Mouse (Mus musculus) heart, postnatal 0 days (tissue): ENCODE measurements around the gene Tpk1. TPM values are rescaled to one million over a fixed set of nuclear protein-coding genes. Genes with fewer than 3 reads are reported as not detected.

Experiments
- ATAC-seq: fragments of 200-750 bp; cut with Nextera tagmentation; 2 replicates; pipeline ENCODE4 v1.8.0; 2017; ENCODE audit warnings: low read depth, moderate number of reproducible peaks, moderate library complexity; ENCODE audit not compliant: insufficient read depth
- DNase-seq: peaks from one replicate; pipeline ENCODE4 v3.0.0-alpha.2; 2016; ENCODE audit warnings: low spot score
- H3K27ac ChIP-seq: fragments of 300-500 bp; sonication (generic); 2 replicates; pipeline ENCODE4 v1.5.1; 2014; ENCODE audit warnings: low read depth, mild to moderate bottlenecking
- H3K27me3 ChIP-seq: fragments of 300-500 bp; sonication (generic); 2 replicates; pipeline ENCODE4 v1.6.1; 2014; ENCODE audit warnings: low read length, mixed read lengths; ENCODE audit not compliant: control insufficient read depth, insufficient read depth
- H3K36me3 ChIP-seq: fragments of 300-500 bp; sonication (generic); replicated peaks from 2 replicates; pipeline ENCODE4 v1.6.1; 2014; ENCODE audit warnings: low read length, mixed read lengths; ENCODE audit not compliant: control insufficient read depth, insufficient read depth
- H3K4me1 ChIP-seq: fragments of 300-500 bp; sonication (generic); 2 replicates; pipeline ENCODE4 v1.6.1; 2014; ENCODE audit warnings: antibody characterized with exemption; ENCODE audit not compliant: control insufficient read depth, insufficient read depth
- H3K4me2 ChIP-seq: fragments of 300-500 bp; sonication (generic); 2 replicates; pipeline ENCODE4 v1.6.1; 2014; ENCODE audit warnings: low read depth, mild to moderate bottlenecking, low read length, moderate library complexity
- H3K4me3 ChIP-seq: fragments of 300-500 bp; sonication (generic); 2 replicates; pipeline ENCODE4 v1.5.1; 2014; ENCODE audit warnings: low read depth, low read length
- H3K9ac ChIP-seq: fragments of 300-500 bp; sonication (generic); replicated peaks from 2 replicates; pipeline ENCODE4 v1.6.1; 2014; ENCODE audit warnings: low read depth, low read length, mixed read lengths
- H3K9me3 ChIP-seq: fragments of 300-500 bp; sonication (generic); replicated peaks from 2 replicates; pipeline ENCODE4 v1.6.1; 2016; ENCODE audit warnings: low read length; ENCODE audit not compliant: control insufficient read depth
- CTCF ChIP-seq: IDR thresholded peaks from 2 replicates; pipeline ENCODE4 v1.5.1; 2016; ENCODE audit warnings: antibody characterized with exemption, control low read depth, low read depth
- EP300 ChIP-seq: IDR thresholded peaks from 2 replicates; pipeline ENCODE4 v1.6.1; 2016; ENCODE audit warnings: antibody characterized with exemption, low read depth
- WGBS: fragments of 180-500 bp; shearing (Covaris S2); extraction: QIAGEN DNeasy Blood & Tissue Kit; methylation state at CpG from one replicate; pipeline ENCODE4 v1.1.7; 2014; 5-methylcytosine and 5-hydroxymethylcytosine counted together
- polyA plus RNA-seq: library from polyadenylated mRNA; unstranded; fragments of >200 nt; fragmentation: Nextera tagmentation; extraction: Ambion mirVana; gene quantifications from 2 replicates; pipeline ENCODE4 v1.2.1, GENCODE M21; 2015
- total RNA-seq: library from RNA; depleted of rRNA; stranded (reverse); fragments of >200 nt; gene quantifications from 2 replicates; pipeline ENCODE4 v1.2.3, GENCODE M21; 2014; ENCODE audit warnings: low replicate concordance

Tpk1 gene
- total and polyA plus RNA-seq, 2 experiments from 2014 or later, result 2.8 to 6.3 TPM

- no peaks in the 10 kb centered on the region for H3K9me3 ChIP-seq
- TF ChIP-seq CTCF (no peak), EP300 (no peak)
- H3K4me2 ChIP-seq, result no peak overlapping the region
- no peak for ATAC-seq
- H3K4me1 ChIP-seq, result no peaks in the 10 kb centered on the region
- H3K9ac ChIP-seq, result no peak overlapping the region
- no peaks in the 10 kb centered on the region for H3K36me3 ChIP-seq
- WGBS, result 86% methylated on average over 1 of the region's 1 CpGs
- no peak overlapping the region for H3K4me3 ChIP-seq
- no peak for DNase-seq
- H3K27me3 ChIP-seq, result no peaks in the 10 kb centered on the region
- no peak overlapping the region for H3K27ac ChIP-seq
Measured at GRCm38 (mm10) chr6:43471556-43471955, 194.5 kb downstream of the Tpk1 start.

- no peak for TF ChIP-seq CTCF
- TF ChIP-seq EP300, result no peak
- H3K36me3 ChIP-seq, result no peaks in the 10 kb centered on the region
Measured at GRCm38 (mm10) chr6:43468821-43469594, 197.1 kb downstream of the Tpk1 start.

GRCm38 (mm10) chr6:43462849-43463369, 203.2 kb downstream of the Tpk1 start:
- no peak for ATAC-seq
- TF ChIP-seq CTCF (no peak), EP300 (no peak)
- Histone ChIP-seq H3K4me3 (no peak overlapping the region), H3K9me3 (no peaks in the 10 kb centered on the region), H3K4me2 (no peak overlapping the region), H3K9ac (no peak overlapping the region), H3K36me3 (no peaks in the 10 kb centered on the region), H3K27ac (no peak overlapping the region), H3K27me3 (no peaks in the 10 kb centered on the region), H3K4me1 (no peaks in the 10 kb centered on the region)
- DNase-seq, result no peak
- WGBS, result 73% methylated on average over 2 of the region's 2 CpGs

More at GRCm38 (mm10) chr6:43468821-43469594, 197.1 kb downstream of the Tpk1 start:
- H3K9ac ChIP-seq, result no peak overlapping the region
- no peaks in the 10 kb centered on the region for H3K9me3 ChIP-seq
- no peak overlapping the region for H3K27ac ChIP-seq
- H3K27me3 ChIP-seq, result no peaks in the 10 kb centered on the region
- ATAC-seq (no peak), DNase-seq (no peak)
- WGBS, result 82% methylated on average over 10 of the region's 10 CpGs
- no peaks in the 10 kb centered on the region for H3K4me1 ChIP-seq
- H3K4me3 ChIP-seq, result no peak overlapping the region
- H3K4me2 ChIP-seq, result no peak overlapping the region

- no peak overlapping the region for H3K9ac ChIP-seq
- no peak overlapping the region for H3K27ac ChIP-seq
- TF ChIP-seq EP300 (no peak), CTCF (no peak)
- no peaks in the 10 kb centered on the region for H3K27me3 ChIP-seq
- WGBS, result 78% methylated on average over 2 of the region's 2 CpGs
- DNase-seq (no peak), ATAC-seq (no peak)
- H3K4me3 ChIP-seq, result no peak overlapping the region
- no peaks in the 10 kb centered on the region for H3K9me3 ChIP-seq
- no peak overlapping the region for H3K4me2 ChIP-seq
- no peaks in the 10 kb centered on the region for H3K36me3 ChIP-seq
- no peaks in the 10 kb centered on the region for H3K4me1 ChIP-seq
Measured at GRCm38 (mm10) chr6:43462189-43462848, 203.8 kb downstream of the Tpk1 start.

GRCm38 (mm10) chr6:43459082-43459481, 207.0 kb downstream of the Tpk1 start:
- WGBS, result 73% methylated on average over 2 of the region's 2 CpGs
- Histone ChIP-seq H3K27ac (no peak overlapping the region), H3K4me1 (no peaks in the 10 kb centered on the region), H3K4me3 (no peak overlapping the region), H3K36me3 (no peaks in the 10 kb centered on the region), H3K27me3 (no peaks in the 10 kb centered on the region), H3K9ac (no peak overlapping the region), H3K9me3 (no peaks in the 10 kb centered on the region), H3K4me2 (no peak overlapping the region)
- DNase-seq (no peak), ATAC-seq (no peak)
- TF ChIP-seq CTCF, result no peak
- TF ChIP-seq EP300, result no peak
